Mouse (Mus musculus): ENCODE measurements around the gene Olfm1. TPM values are rescaled to one million over a fixed set of nuclear protein-coding genes. Genes with fewer than 3 reads are reported as not detected.

Olfm1 gene
- polyA plus RNA-seq, 1 experiment: 9.8 TPM

DNA sequence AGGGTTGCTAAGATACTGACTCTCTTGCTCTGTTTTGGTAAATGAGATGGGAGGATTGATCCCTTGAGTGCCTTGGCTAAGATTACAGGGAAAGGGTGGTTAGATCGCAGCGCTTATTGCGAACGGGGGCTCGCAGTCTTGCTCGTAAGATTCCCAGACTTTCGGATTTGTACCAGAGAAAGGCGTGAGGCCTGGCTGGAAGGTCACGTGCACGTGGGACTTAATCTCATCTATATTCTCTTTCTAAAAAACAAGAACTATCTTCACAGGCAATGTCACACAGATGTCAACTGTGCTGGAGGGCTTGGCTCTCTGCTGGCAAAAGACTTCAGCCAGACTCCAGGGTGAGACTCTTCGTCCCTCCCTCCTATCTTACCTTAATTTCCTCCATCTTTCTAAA lies 43.1 kb upstream of the Olfm1 start:
- H3K4me1 ChIP-seq (replicated peaks; ENCODE audit: control insufficient read depth, insufficient read depth, low read length): no peaks in the 10 kb centered on the region
- H3K36me3 ChIP-seq (ENCODE audit: control insufficient read depth, insufficient read depth, low read length): no peaks in the 10 kb centered on the region
- no peak for TF ChIP-seq POLR2A (IDR thresholded peaks at IDR 0.05; ENCODE audit: control insufficient read depth, extremely low read depth, insufficient read depth, low read length, poor library complexity)
- H3K4me3 ChIP-seq (ENCODE audit: control insufficient read depth, insufficient read depth, low read length): no peak overlapping the region
- H3K27ac ChIP-seq (ENCODE audit: control insufficient read depth, insufficient read depth, low read length): no peak overlapping the region
- no peak for DNase-seq
- no peaks in the 10 kb centered on the region for H3K27me3 ChIP-seq (ENCODE audit: control insufficient read depth, insufficient read depth, low read length)
- 88% methylated on average over 11 of the region's 11 CpGs for WGBS

DNA sequence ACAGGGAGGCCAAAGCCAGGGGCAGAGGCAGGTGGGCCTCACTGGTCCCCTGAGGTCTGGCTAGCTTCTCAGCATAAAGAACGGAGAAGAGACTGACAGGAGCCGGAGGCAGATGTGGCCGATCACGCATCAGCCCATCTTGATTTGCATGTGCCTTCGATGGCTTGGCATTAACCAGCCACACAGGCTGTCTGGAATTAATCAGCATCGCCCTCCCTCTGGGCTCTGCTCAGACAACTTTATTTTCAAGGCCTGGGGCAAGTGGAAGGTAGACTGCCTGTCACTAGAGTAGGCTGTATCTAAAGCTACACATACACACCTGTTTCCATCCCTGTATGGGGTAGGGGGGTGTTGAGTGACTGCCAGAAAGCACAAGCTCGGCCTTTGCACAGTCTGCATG lies 32.2 kb upstream of the Olfm1 start:
- H3K36me3 ChIP-seq (ENCODE audit: control insufficient read depth, insufficient read depth, low read length): no peaks in the 10 kb centered on the region
- DNase-seq: no peak
- H3K4me3 ChIP-seq (ENCODE audit: control insufficient read depth, insufficient read depth, low read length): no peak overlapping the region
- 90% methylated on average over 7 of the region's 7 CpGs for WGBS
- H3K27me3 ChIP-seq (ENCODE audit: control insufficient read depth, insufficient read depth, low read length): no peaks in the 10 kb centered on the region
- no peaks in the 10 kb centered on the region for H3K4me1 ChIP-seq (replicated peaks; ENCODE audit: control insufficient read depth, insufficient read depth, low read length)
- no peak for TF ChIP-seq CTCF (IDR thresholded peaks at IDR 0.05; ENCODE audit: borderline replicate concordance, control insufficient read depth, extremely low read depth, insufficient read depth, low read length, poor library complexity)
- TF ChIP-seq POLR2A (IDR thresholded peaks at IDR 0.05; ENCODE audit: control insufficient read depth, extremely low read depth, insufficient read depth, low read length, poor library complexity): no peak
- no peak overlapping the region for H3K27ac ChIP-seq (ENCODE audit: control insufficient read depth, insufficient read depth, low read length)

DNA sequence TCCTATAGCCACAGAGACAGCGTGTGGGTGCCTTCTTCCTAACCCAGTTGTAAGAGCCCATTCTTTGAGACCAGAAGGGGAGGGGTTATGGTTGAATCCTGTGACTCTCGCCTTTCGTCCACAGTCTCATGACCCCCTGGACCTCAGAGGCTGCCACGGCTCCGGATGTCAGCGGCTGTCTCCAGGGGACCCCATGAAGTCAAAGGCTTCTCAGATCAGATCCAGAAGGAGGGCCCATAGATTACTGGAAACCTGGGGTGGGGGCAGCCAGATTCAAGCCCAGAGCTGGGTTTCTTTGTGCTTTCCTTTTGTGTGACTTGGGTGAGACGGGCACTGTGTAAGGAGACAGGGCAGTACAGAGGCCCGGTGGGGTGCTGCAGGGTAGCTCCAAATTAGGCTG lies 27.2 kb upstream of the Olfm1 start:
- Histone ChIP-seq H3K4me3 (ENCODE audit: control insufficient read depth, insufficient read depth, low read length) (no peak overlapping the region), H3K27me3 (ENCODE audit: control insufficient read depth, insufficient read depth, low read length) (no peaks in the 10 kb centered on the region), H3K4me1 (replicated peaks; ENCODE audit: control insufficient read depth, insufficient read depth, low read length) (no peaks in the 10 kb centered on the region), H3K36me3 (ENCODE audit: control insufficient read depth, insufficient read depth, low read length) (no peaks in the 10 kb centered on the region), H3K27ac (ENCODE audit: control insufficient read depth, insufficient read depth, low read length) (no peak overlapping the region)
- DNase-seq: no peak
- WGBS: 93% methylated on average over 8 of the region's 8 CpGs
- TF ChIP-seq CTCF (IDR thresholded peaks at IDR 0.05; ENCODE audit: borderline replicate concordance, control insufficient read depth, extremely low read depth, insufficient read depth, low read length, poor library complexity) (no peak), POLR2A (IDR thresholded peaks at IDR 0.05; ENCODE audit: control insufficient read depth, extremely low read depth, insufficient read depth, low read length, poor library complexity) (no peak)

DNA sequence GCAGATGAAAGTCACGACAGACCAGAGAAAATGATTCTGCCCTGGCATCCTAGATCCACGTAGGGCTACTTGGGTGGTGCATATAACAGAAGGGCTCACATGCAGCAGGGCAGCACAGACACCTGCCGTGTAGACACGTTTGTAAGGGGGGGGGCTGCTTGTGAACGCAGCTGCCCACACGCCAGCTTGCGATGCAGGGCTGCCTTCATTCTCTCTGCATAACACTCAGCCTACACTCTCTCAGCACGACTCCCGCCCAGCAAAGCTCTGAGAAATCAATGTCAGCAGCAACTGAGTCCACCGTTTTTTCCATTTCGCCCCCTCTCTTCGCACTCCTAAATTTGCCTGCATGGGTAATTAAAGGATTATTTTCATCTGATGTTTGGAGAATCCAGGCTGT lies 23.5 kb upstream of the Olfm1 start:
- no peaks in the 10 kb centered on the region for H3K36me3 ChIP-seq (ENCODE audit: control insufficient read depth, insufficient read depth, low read length)
- H3K4me1 ChIP-seq (replicated peaks; ENCODE audit: control insufficient read depth, insufficient read depth, low read length): no peaks in the 10 kb centered on the region
- no peaks in the 10 kb centered on the region for H3K27me3 ChIP-seq (ENCODE audit: control insufficient read depth, insufficient read depth, low read length)
- TF ChIP-seq POLR2A (IDR thresholded peaks at IDR 0.05; ENCODE audit: control insufficient read depth, extremely low read depth, insufficient read depth, low read length, poor library complexity): no peak
- no peak for TF ChIP-seq CTCF (IDR thresholded peaks at IDR 0.05; ENCODE audit: borderline replicate concordance, control insufficient read depth, extremely low read depth, insufficient read depth, low read length, poor library complexity)
- 87% methylated on average over 12 of the region's 12 CpGs for WGBS
- DNase-seq: no peak
- H3K27ac ChIP-seq (ENCODE audit: control insufficient read depth, insufficient read depth, low read length): no peak overlapping the region
- H3K4me3 ChIP-seq (ENCODE audit: control insufficient read depth, insufficient read depth, low read length): no peak overlapping the region

DNA sequence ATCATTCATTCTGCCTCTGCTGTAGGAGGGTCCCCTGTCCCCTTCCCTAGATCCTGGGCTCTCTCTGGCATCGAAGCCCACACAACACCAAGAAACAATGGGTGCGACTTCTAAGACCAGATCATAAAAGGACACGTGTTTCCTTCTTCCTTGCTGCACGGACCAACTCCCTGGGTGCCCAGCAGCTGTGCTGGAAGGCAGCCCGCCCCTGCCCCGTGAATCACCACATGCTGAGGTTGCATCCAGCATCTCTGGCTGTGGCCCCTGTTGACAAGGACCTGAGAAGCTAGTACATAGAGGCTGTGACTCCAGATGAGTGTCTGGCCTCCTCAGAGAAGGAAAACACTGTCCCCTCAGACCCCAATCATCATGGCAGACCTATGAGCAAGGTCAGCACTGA lies 20.8 kb upstream of the Olfm1 start:
- H3K36me3 ChIP-seq (ENCODE audit: control insufficient read depth, insufficient read depth, low read length): no peaks in the 10 kb centered on the region
- WGBS: 53% methylated on average over 6 of the region's 6 CpGs
- no peaks in the 10 kb centered on the region for H3K27me3 ChIP-seq (ENCODE audit: control insufficient read depth, insufficient read depth, low read length)
- no peak overlapping the region for H3K4me3 ChIP-seq (ENCODE audit: control insufficient read depth, insufficient read depth, low read length)
- no peak overlapping the region for H3K27ac ChIP-seq (ENCODE audit: control insufficient read depth, insufficient read depth, low read length)
- DNase-seq: no peak
- TF ChIP-seq CTCF (IDR thresholded peaks at IDR 0.05; ENCODE audit: borderline replicate concordance, control insufficient read depth, extremely low read depth, insufficient read depth, low read length, poor library complexity) (no peak), POLR2A (IDR thresholded peaks at IDR 0.05; ENCODE audit: control insufficient read depth, extremely low read depth, insufficient read depth, low read length, poor library complexity) (no peak)
- no peaks in the 10 kb centered on the region for H3K4me1 ChIP-seq (replicated peaks; ENCODE audit: control insufficient read depth, insufficient read depth, low read length)

DNA sequence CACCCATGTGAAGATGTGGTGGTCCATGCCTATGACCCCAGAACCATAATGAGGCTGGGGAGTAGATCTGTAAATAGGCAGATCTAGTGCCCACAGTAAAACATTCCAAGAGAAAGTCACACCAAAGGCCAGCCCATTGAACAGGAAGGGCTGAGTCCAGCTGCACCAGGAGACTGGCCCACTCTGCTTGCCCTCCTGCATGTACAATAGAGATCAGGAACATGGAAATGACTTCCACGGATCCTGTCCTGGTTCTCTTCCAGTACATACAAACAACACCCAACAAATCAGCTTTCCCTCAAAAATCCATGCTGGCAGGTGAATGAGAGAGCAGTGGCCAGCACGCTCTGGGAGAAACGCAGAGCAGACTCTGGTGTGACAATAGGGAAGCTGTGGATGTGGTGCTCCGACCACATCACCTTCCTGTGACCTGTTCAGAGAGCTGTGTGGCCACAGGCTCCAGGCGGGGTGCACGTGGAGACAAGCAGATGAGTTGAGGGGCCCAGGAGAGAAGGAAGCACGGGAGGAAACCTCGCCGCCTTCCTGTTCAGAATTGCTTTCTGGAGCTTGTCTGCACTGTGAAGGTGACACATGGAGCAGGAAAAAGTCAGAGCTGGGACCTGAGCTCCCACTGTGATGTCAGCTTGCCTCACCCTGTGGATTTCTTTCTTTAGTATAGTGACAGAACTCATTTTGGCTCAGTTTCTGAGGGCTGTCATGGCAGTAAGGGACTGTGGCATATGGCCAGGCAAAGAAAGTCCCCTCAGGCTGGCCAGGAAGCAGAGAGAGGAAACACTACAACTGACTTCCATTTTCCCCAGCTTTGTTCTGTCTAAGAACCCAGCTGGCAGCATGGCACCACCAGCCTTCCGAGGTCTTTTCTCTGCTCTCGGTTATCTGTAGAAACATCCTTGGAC lies 19.3 kb upstream of the Olfm1 start:
- Histone ChIP-seq H3K27ac (ENCODE audit: control insufficient read depth, insufficient read depth, low read length) (no peak overlapping the region), H3K36me3 (ENCODE audit: control insufficient read depth, insufficient read depth, low read length) (no peaks in the 10 kb centered on the region), H3K27me3 (ENCODE audit: control insufficient read depth, insufficient read depth, low read length) (no peaks in the 10 kb centered on the region), H3K4me1 (replicated peaks; ENCODE audit: control insufficient read depth, insufficient read depth, low read length) (no peaks in the 10 kb centered on the region), H3K4me3 (ENCODE audit: control insufficient read depth, insufficient read depth, low read length) (no peak overlapping the region)
- DNase-seq: no peak
- WGBS: 14% methylated on average over 11 of the region's 11 CpGs
- no peak for TF ChIP-seq CTCF (IDR thresholded peaks at IDR 0.05; ENCODE audit: borderline replicate concordance, control insufficient read depth, extremely low read depth, insufficient read depth, low read length, poor library complexity)
- TF ChIP-seq POLR2A (IDR thresholded peaks at IDR 0.05; ENCODE audit: control insufficient read depth, extremely low read depth, insufficient read depth, low read length, poor library complexity): no peak

All from thymus, adult 2 months (tissue).